Mouse (Mus musculus): ENCODE measurements around the gene Gm1330. TPM values are rescaled to one million over a fixed set of nuclear protein-coding genes. Genes with fewer than 3 reads are reported as not detected.

The Gm1330 gene
- not detected for polyA plus RNA-seq (2012; fragmentation: generic; extraction: Trizol)

DNA sequence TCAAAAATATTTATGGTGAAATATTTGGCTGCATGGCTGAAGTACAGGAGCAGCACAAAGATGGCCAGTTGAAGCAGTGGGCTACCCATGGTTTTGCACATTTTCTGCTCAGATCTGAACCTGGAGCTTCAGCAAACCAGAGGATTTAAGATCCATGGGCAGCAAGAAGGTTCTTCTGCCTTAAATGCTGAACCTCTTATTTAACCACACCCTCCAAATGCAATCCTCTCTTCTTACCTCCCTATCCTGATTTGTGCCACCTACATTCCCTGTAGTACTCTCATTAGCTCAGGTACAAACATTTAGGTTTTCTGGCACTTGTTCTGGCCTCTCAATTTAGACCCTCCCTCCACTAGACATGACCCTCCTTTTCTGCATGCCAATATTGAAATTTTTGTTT, at the start of gene Gm1330:
Gene Gm1330, minus strand, starts transcription at position 101 of the 400 bp plus-strand sequence.

DNA sequence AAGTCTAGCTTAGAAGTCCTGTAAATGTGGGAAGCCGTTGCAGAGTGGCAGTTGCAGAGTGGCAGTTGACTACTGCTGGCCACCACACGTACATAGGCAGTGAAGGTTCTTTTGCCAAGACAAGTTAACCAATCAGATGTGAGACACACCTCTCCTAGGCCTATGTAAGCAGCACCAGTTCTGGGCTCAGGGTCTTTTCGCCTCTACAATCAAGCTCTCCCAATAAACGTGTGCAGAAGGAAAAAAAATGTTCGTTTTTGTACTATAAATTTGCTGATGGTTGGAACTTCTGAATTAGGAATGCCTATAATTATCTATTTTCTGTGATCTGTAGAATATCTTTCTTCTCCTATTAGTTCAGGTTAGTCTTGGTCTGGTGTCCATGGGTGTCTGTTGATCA, 14.1 kb upstream of the Gm1330 start, which contains the start of gene Gm10750:
Gene Gm10750, minus strand, starts transcription at position 101 of the 400 bp plus-strand sequence.

Other genes with a start within 250 kb of the Gm1330 start
- gene Cst11, start 231.8 kb downstream of the Gm1330 start, polyA plus RNA-seq (2012; fragmentation: generic; extraction: Trizol), result not detected
- not detected for gene 8030411F24Rik, start 221.2 kb downstream of the Gm1330 start, polyA plus RNA-seq (2012; fragmentation: generic; extraction: Trizol)
- gene Cst12, start 213.9 kb downstream of the Gm1330 start, polyA plus RNA-seq (2012; fragmentation: generic; extraction: Trizol), result not detected
- not detected for gene Cst8, start 204.5 kb downstream of the Gm1330 start, polyA plus RNA-seq (2012; fragmentation: generic; extraction: Trizol)
- gene Cst13, start 183.2 kb downstream of the Gm1330 start, polyA plus RNA-seq (2012; fragmentation: generic; extraction: Trizol), result not detected
- gene Cst9, start 168.1 kb downstream of the Gm1330 start, polyA plus RNA-seq (2012; fragmentation: generic; extraction: Trizol), result not detected
- under 1 TPM; 0.11 to 0.15 TPM for gene 9230104L09Rik, start 138.2 kb downstream of the Gm1330 start, polyA plus RNA-seq (2012; fragmentation: generic; extraction: Trizol)
- gene Cst3, start 127.6 kb downstream of the Gm1330 start, polyA plus RNA-seq (2012; fragmentation: generic; extraction: Trizol), result 1,000 to 10,000 TPM in 1 of 2 experiments, 100 to 1,000 TPM in 1; 886 to 2,472 TPM
- gene Gm10750, start 14.0 kb upstream of the Gm1330 start, polyA plus RNA-seq (2012; fragmentation: generic; extraction: Trizol), result not detected